Mouse (Mus musculus): ENCODE measurements around the gene Tmtc2. TPM values are rescaled to one million over a fixed set of nuclear protein-coding genes. Genes with fewer than 3 reads are reported as not detected.

Gene Tmtc2
- polyA plus RNA-seq, 1 experiment from 2014 or later: 5.7 TPM

- Histone ChIP-seq H3K36me3 (ENCODE audit: control insufficient read depth, insufficient read depth, low read length) (no peaks in the 10 kb centered on the region), H3K4me2 (replicated peaks; ENCODE audit: low read depth) (no peak overlapping the region), H3K27ac (replicated peaks) (no peak overlapping the region), H3K9me3 (ENCODE audit: control insufficient read depth, low read length) (no peaks in the 10 kb centered on the region), H3K4me1 (replicated peaks; ENCODE audit: control insufficient read depth, insufficient read depth) (no peaks in the 10 kb centered on the region), H3K4me3 (ENCODE audit: low read depth, low read length) (no peak overlapping the region), H3K27me3 (ENCODE audit: control insufficient read depth, insufficient read depth, low read length) (no peaks in the 10 kb centered on the region), H3K9ac (ENCODE audit: low read length) (no peak overlapping the region)
- DNase-seq (ENCODE audit: low spot score): no peak
- WGBS: 91% methylated on average over 2 of the region's 2 CpGs
- no peak for ATAC-seq (ENCODE audit: low FRiP score, low TSS enrichment)
- TF ChIP-seq EP300 (optimal IDR thresholded peaks at IDR 0.05): no peak
- TF ChIP-seq CTCF (IDR thresholded peaks at IDR 0.05; ENCODE audit: low read depth): no peak
Measured at GRCm38 (mm10) chr10:105232864-105233263, 341.4 kb downstream of the Tmtc2 start.

- no peak overlapping the region for H3K27ac ChIP-seq (replicated peaks)
- H3K36me3 ChIP-seq (ENCODE audit: control insufficient read depth, insufficient read depth, low read length): no peaks in the 10 kb centered on the region
- no peak overlapping the region for H3K4me2 ChIP-seq (replicated peaks; ENCODE audit: low read depth)
- no peak overlapping the region for H3K4me3 ChIP-seq (ENCODE audit: low read depth, low read length)
- DNase-seq (ENCODE audit: low spot score) (no peak), ATAC-seq (ENCODE audit: low FRiP score, low TSS enrichment) (no peak)
- TF ChIP-seq CTCF (IDR thresholded peaks at IDR 0.05; ENCODE audit: low read depth): no peak
- no peak for TF ChIP-seq EP300 (optimal IDR thresholded peaks at IDR 0.05)
- no peaks in the 10 kb centered on the region for H3K4me1 ChIP-seq (replicated peaks; ENCODE audit: control insufficient read depth, insufficient read depth)
- WGBS: 79% methylated on average over 7 of the region's 7 CpGs
- no peaks in the 10 kb centered on the region for H3K9me3 ChIP-seq (ENCODE audit: control insufficient read depth, low read length)
- no peak overlapping the region for H3K9ac ChIP-seq (ENCODE audit: low read length)
- H3K27me3 ChIP-seq (ENCODE audit: control insufficient read depth, insufficient read depth, low read length): no peaks in the 10 kb centered on the region
Measured at GRCm38 (mm10) chr10:105230416-105230815, 343.8 kb downstream of the Tmtc2 start.

GRCm38 (mm10) chr10:105228623-105229022 is 345.6 kb downstream of the Tmtc2 start:
- Histone ChIP-seq H3K4me2 (replicated peaks; ENCODE audit: low read depth) (no peak overlapping the region), H3K4me3 (ENCODE audit: low read depth, low read length) (no peak overlapping the region), H3K36me3 (ENCODE audit: control insufficient read depth, insufficient read depth, low read length) (no peaks in the 10 kb centered on the region), H3K27ac (replicated peaks) (no peak overlapping the region), H3K4me1 (replicated peaks; ENCODE audit: control insufficient read depth, insufficient read depth) (no peaks in the 10 kb centered on the region), H3K27me3 (ENCODE audit: control insufficient read depth, insufficient read depth, low read length) (no peaks in the 10 kb centered on the region), H3K9ac (ENCODE audit: low read length) (no peak overlapping the region), H3K9me3 (ENCODE audit: control insufficient read depth, low read length) (no peaks in the 10 kb centered on the region)
- DNase-seq (ENCODE audit: low spot score) (no peak), ATAC-seq (ENCODE audit: low FRiP score, low TSS enrichment) (no peak)
- TF ChIP-seq EP300 (optimal IDR thresholded peaks at IDR 0.05) (no peak), CTCF (IDR thresholded peaks at IDR 0.05; ENCODE audit: low read depth) (no peak)
- 87% methylated on average over 2 of the region's 2 CpGs for WGBS

GRCm38 (mm10) chr10:105227631-105228030 is 346.6 kb downstream of the Tmtc2 start:
- no peak for ATAC-seq (ENCODE audit: low FRiP score, low TSS enrichment)
- no peak for TF ChIP-seq CTCF (IDR thresholded peaks at IDR 0.05; ENCODE audit: low read depth)
- no peak for TF ChIP-seq EP300 (optimal IDR thresholded peaks at IDR 0.05)
- Histone ChIP-seq H3K4me1 (replicated peaks; ENCODE audit: control insufficient read depth, insufficient read depth) (no peaks in the 10 kb centered on the region), H3K27me3 (ENCODE audit: control insufficient read depth, insufficient read depth, low read length) (no peaks in the 10 kb centered on the region), H3K27ac (replicated peaks) (no peak overlapping the region), H3K4me3 (ENCODE audit: low read depth, low read length) (no peak overlapping the region), H3K36me3 (ENCODE audit: control insufficient read depth, insufficient read depth, low read length) (no peaks in the 10 kb centered on the region), H3K4me2 (replicated peaks; ENCODE audit: low read depth) (no peak overlapping the region), H3K9me3 (ENCODE audit: control insufficient read depth, low read length) (no peaks in the 10 kb centered on the region), H3K9ac (ENCODE audit: low read length) (no peak overlapping the region)
- 23% methylated on average over 5 of the region's 5 CpGs for WGBS
- no peak for DNase-seq (ENCODE audit: low spot score)

- Histone ChIP-seq H3K4me3 (ENCODE audit: low read depth, low read length) (no peak overlapping the region), H3K27me3 (ENCODE audit: control insufficient read depth, insufficient read depth, low read length) (no peaks in the 10 kb centered on the region), H3K9me3 (ENCODE audit: control insufficient read depth, low read length) (no peaks in the 10 kb centered on the region), H3K4me2 (replicated peaks; ENCODE audit: low read depth) (no peak overlapping the region), H3K36me3 (ENCODE audit: control insufficient read depth, insufficient read depth, low read length) (no peaks in the 10 kb centered on the region), H3K27ac (replicated peaks) (no peak overlapping the region), H3K9ac (ENCODE audit: low read length) (no peak overlapping the region), H3K4me1 (replicated peaks; ENCODE audit: control insufficient read depth, insufficient read depth) (no peaks in the 10 kb centered on the region)
- no peak for DNase-seq (ENCODE audit: low spot score)
- ATAC-seq (ENCODE audit: low FRiP score, low TSS enrichment): no peak
- 73% methylated on average over 6 of the region's 6 CpGs for WGBS
- TF ChIP-seq EP300 (optimal IDR thresholded peaks at IDR 0.05) (no peak), CTCF (IDR thresholded peaks at IDR 0.05; ENCODE audit: low read depth) (no peak)
Measured at GRCm38 (mm10) chr10:105225714-105226113, 348.5 kb downstream of the Tmtc2 start.

- no peak overlapping the region for H3K4me3 ChIP-seq (ENCODE audit: low read depth, low read length)
- no peaks in the 10 kb centered on the region for H3K4me1 ChIP-seq (replicated peaks; ENCODE audit: control insufficient read depth, insufficient read depth)
- H3K9me3 ChIP-seq (ENCODE audit: control insufficient read depth, low read length): no peaks in the 10 kb centered on the region
- no peak overlapping the region for H3K9ac ChIP-seq (ENCODE audit: low read length)
- no peak overlapping the region for H3K4me2 ChIP-seq (replicated peaks; ENCODE audit: low read depth)
- H3K36me3 ChIP-seq (ENCODE audit: control insufficient read depth, insufficient read depth, low read length): no peaks in the 10 kb centered on the region
- DNase-seq (ENCODE audit: low spot score) (no peak), ATAC-seq (ENCODE audit: low FRiP score, low TSS enrichment) (no peak)
- TF ChIP-seq CTCF (IDR thresholded peaks at IDR 0.05; ENCODE audit: low read depth) (no peak), EP300 (optimal IDR thresholded peaks at IDR 0.05) (no peak)
- no peaks in the 10 kb centered on the region for H3K27me3 ChIP-seq (ENCODE audit: control insufficient read depth, insufficient read depth, low read length)
- 88% methylated on average over 5 of the region's 5 CpGs for WGBS
- no peak overlapping the region for H3K27ac ChIP-seq (replicated peaks)
Measured at GRCm38 (mm10) chr10:105222904-105223303, 351.3 kb downstream of the Tmtc2 start.

Measured in stomach, postnatal 0 days (tissue).